Mouse (Mus musculus) myocyte (in vitro differentiated cells): ENCODE results near the gene Cbx8.

Experiments used
- CEBPB ChIP-seq: IDR thresholded peaks from 2 replicates; pipeline ENCODE4 v1.6.1; 2011; ENCODE audit warnings: mild to moderate bottlenecking, moderate library complexity; ENCODE audit not compliant: poor library complexity, insufficient read depth, severe bottlenecking
- E2F4 ChIP-seq: IDR thresholded peaks from one replicate; pipeline ENCODE4 v1.6.1; 2011; ENCODE audit warnings: mild to moderate bottlenecking, control low read depth, moderate library complexity; ENCODE audit not compliant: insufficient read depth
- MAX ChIP-seq: IDR thresholded peaks from one replicate; pipeline ENCODE4 v1.6.1; 2011; ENCODE audit warnings: low read depth, mild to moderate bottlenecking, control low read depth
- MYOD1 ChIP-seq, 3 experiments: IDR thresholded peaks; one replicate each; pipeline ENCODE4 v1.6.1; 2011; ENCODE audit warnings: control low read depth in 2 of 3, low read depth in 2 of 3, mild to moderate bottlenecking in 2 of 3, moderate library complexity in 1 of 3; ENCODE audit not compliant: insufficient read length in 2 of 3, control insufficient read depth in 1 of 3
- MYOG ChIP-seq, 3 experiments: IDR thresholded peaks; one replicate each; pipeline ENCODE4 v1.6.1; 2011; ENCODE audit warnings: control low read depth in 2 of 3, low read depth in 2 of 3, mild to moderate bottlenecking in 2 of 3; ENCODE audit not compliant: insufficient read length in 2 of 3, control insufficient read depth in 1 of 3, insufficient read depth in 1 of 3
- POLR2A ChIP-seq: IDR thresholded peaks from one replicate; pipeline ENCODE4 v1.6.1; 2011; ENCODE audit warnings: low read depth, mild to moderate bottlenecking, control low read depth, moderate library complexity; ENCODE audit not compliant: insufficient read length
- POLR2AphosphoS2 ChIP-seq: IDR thresholded peaks from one replicate; pipeline ENCODE4 v1.6.1; 2011; ENCODE audit warnings: low read depth, control low read depth; ENCODE audit not compliant: insufficient read length
- REST ChIP-seq: IDR thresholded peaks from one replicate; pipeline ENCODE4 v1.6.1; 2011; ENCODE audit warnings: mild to moderate bottlenecking, control low read depth, moderate library complexity; ENCODE audit not compliant: insufficient read depth, insufficient read length
- SRF ChIP-seq: IDR thresholded peaks from one replicate; pipeline ENCODE4 v1.6.1; 2011; ENCODE audit warnings: low read depth; ENCODE audit not compliant: control insufficient read depth, insufficient read length
- TCF12 ChIP-seq: IDR thresholded peaks from one replicate; pipeline ENCODE4 v1.6.1; 2011; ENCODE audit warnings: mild to moderate bottlenecking, control low read depth; ENCODE audit not compliant: poor library complexity, insufficient read depth, severe bottlenecking
- USF1 ChIP-seq: IDR thresholded peaks from one replicate; pipeline ENCODE4 v1.6.1; 2011; ENCODE audit warnings: low read depth, mild to moderate bottlenecking, control low read depth, moderate library complexity

DNA sequence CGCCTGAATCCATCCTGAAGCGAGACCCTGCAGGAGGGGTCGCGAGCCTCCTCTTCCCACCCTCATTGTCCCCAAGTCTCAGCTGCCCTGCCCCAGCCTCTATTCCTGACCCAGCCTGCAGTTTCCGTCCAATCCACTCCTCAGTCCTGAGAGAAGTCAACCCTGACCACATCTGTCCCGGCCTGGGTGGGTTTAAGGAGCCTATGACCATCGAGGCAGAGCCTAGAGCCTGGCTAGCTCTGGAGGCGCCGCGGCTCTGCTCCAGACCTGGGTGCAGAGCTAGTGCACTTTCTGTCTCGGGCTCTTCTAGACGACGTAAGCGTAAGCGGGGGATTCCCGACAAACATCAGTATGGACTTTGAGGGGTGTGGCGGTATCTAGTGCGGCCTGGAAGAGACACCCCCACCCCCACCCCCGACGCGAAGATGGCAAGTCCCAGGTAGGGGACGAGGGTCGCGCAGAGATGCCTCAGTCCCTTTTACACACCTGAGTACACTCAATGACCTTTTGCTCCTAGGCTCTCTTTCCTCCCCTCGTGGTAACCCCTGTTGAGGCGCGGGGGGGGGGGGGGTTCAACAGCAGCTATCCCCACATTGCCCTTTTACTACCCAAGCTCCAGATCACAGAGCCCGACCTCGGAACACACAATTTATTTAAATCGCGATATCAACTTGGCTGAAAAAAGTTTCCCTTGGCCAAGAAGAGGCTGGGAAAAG, 1.1 kb upstream of the Cbx8 start:
- no peak for TF ChIP-seq MYOG (IDR thresholded peaks at IDR 0.05; ENCODE audit: control insufficient read depth in 1 of 3, insufficient read depth in 1 of 3, insufficient read length in 2 of 3, low read depth in 2 of 3)
- TF ChIP-seq POLR2AphosphoS2: no peak
- no peak for TF ChIP-seq E2F4
- TF ChIP-seq CEBPB: no peak
- TF ChIP-seq POLR2A: no peak
- TF ChIP-seq USF1: no peak
- no peak for TF ChIP-seq MYOD1 (IDR thresholded peaks at IDR 0.05; ENCODE audit: control insufficient read depth in 1 of 3, insufficient read length in 2 of 3, low read depth in 2 of 3)
- no peak for TF ChIP-seq TCF12
- no peak for TF ChIP-seq REST
- no peak for TF ChIP-seq MAX
- no peak for TF ChIP-seq SRF
